Mouse (Mus musculus): ENCODE data around the gene Smcr8. TPM values are rescaled to one million over a fixed set of nuclear protein-coding genes. Genes with fewer than 3 reads are reported as not detected.

Gene Smcr8
- polyA plus RNA-seq, 1 experiment, result 12.1 TPM

DNA sequence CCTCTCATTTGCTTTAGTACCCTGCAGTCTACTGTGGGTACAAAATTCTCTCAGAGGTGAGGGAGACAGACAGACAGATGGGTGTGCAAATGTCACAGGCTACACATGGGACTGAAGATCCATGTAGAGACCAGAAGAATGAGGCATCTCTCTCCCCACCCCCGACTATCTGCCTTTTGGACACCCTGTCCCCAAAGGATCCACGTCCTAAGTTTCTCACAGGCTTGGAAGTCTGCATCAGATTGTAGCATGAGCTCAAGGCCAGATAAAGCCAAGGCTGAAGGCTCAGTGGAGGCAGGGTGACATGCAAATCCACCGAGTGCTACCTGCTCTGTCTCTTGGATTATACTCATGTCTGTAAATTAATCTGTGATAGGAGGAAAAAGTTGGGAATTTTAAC is 40.8 kb upstream of the Smcr8 start:
- no peaks in the 10 kb centered on the region for H3K36me3 ChIP-seq (ENCODE audit: control insufficient read depth, insufficient read depth, low read length)
- 86% methylated on average over 3 of the region's 3 CpGs for WGBS
- no peak overlapping the region for H3K27ac ChIP-seq (ENCODE audit: insufficient read depth, low read depth, low read length)
- TF ChIP-seq POLR2A (IDR thresholded peaks at IDR 0.05; ENCODE audit: low read depth, low read length), result no peak
- TF ChIP-seq CTCF (conservative IDR thresholded peaks at IDR 0.05; ENCODE audit: insufficient read depth, insufficient read length, low read depth, low read length), result no peak
- no peaks in the 10 kb centered on the region for H3K27me3 ChIP-seq (replicated peaks; ENCODE audit: control insufficient read depth, insufficient read depth, low read length)
- no peak overlapping the region for H3K4me3 ChIP-seq (ENCODE audit: insufficient read depth, low read depth, low read length)
- no peak for DNase-seq
- no peaks in the 10 kb centered on the region for H3K4me1 ChIP-seq (ENCODE audit: control insufficient read depth, insufficient read depth, low read length)

DNA sequence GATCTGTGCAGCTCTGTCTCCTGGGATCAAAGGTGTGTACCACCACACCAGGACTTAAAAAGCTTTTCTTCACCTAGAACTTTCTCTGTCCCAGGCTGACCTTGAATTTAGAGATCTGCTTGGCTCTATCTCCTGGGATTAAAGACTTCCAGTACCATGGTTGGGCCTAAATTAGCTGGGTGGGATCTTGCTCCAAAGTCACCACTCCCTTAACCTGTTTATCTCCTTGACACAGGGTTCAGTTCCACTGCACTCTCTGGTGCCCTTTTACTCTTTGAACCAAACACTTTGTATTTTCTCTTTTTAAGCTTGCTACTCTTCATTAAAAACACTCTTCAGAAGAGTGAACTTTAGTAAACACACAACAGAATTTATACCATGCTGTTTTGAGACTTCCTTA is 39.9 kb upstream of the Smcr8 start:
- H3K27me3 ChIP-seq (replicated peaks; ENCODE audit: control insufficient read depth, insufficient read depth, low read length), result no peaks in the 10 kb centered on the region
- no peak overlapping the region for H3K4me3 ChIP-seq (ENCODE audit: insufficient read depth, low read depth, low read length)
- no peak for TF ChIP-seq POLR2A (IDR thresholded peaks at IDR 0.05; ENCODE audit: low read depth, low read length)
- TF ChIP-seq CTCF (conservative IDR thresholded peaks at IDR 0.05; ENCODE audit: insufficient read depth, insufficient read length, low read depth, low read length), result no peak
- H3K27ac ChIP-seq (ENCODE audit: insufficient read depth, low read depth, low read length), result no peak overlapping the region
- no peaks in the 10 kb centered on the region for H3K36me3 ChIP-seq (ENCODE audit: control insufficient read depth, insufficient read depth, low read length)
- no peaks in the 10 kb centered on the region for H3K4me1 ChIP-seq (ENCODE audit: control insufficient read depth, insufficient read depth, low read length)
- DNase-seq, result no peak

DNA sequence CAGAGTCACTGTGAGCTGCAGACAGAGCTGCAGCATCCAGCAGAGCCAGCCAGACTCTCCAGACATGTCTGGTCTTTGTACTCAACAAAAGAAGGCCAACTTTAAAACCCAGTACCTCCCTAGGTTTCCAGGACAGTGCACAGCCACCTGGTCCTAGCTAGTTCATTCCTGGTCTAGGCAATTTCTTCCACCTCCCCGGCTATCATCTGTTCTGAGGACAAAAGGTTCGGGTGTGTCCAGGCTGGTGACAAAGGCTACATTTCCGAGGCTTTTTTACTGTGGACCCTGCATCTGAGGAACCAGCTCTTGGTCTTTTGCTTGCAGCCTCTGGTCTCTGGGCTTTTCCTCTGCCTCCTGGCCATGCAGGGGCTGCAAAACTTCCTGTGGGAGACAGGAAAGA is 37.0 kb upstream of the Smcr8 start:
- TF ChIP-seq CTCF (conservative IDR thresholded peaks at IDR 0.05; ENCODE audit: insufficient read depth, insufficient read length, low read depth, low read length) (no peak), POLR2A (IDR thresholded peaks at IDR 0.05; ENCODE audit: low read depth, low read length) (no peak)
- H3K36me3 ChIP-seq (ENCODE audit: control insufficient read depth, insufficient read depth, low read length), result no peaks in the 10 kb centered on the region
- WGBS, result 81% methylated on average over 3 of the region's 3 CpGs
- no peaks in the 10 kb centered on the region for H3K4me1 ChIP-seq (ENCODE audit: control insufficient read depth, insufficient read depth, low read length)
- no peak overlapping the region for H3K4me3 ChIP-seq (ENCODE audit: insufficient read depth, low read depth, low read length)
- no peak overlapping the region for H3K27ac ChIP-seq (ENCODE audit: insufficient read depth, low read depth, low read length)
- H3K27me3 ChIP-seq (replicated peaks; ENCODE audit: control insufficient read depth, insufficient read depth, low read length), result no peaks in the 10 kb centered on the region
- DNase-seq, result no peak

DNA sequence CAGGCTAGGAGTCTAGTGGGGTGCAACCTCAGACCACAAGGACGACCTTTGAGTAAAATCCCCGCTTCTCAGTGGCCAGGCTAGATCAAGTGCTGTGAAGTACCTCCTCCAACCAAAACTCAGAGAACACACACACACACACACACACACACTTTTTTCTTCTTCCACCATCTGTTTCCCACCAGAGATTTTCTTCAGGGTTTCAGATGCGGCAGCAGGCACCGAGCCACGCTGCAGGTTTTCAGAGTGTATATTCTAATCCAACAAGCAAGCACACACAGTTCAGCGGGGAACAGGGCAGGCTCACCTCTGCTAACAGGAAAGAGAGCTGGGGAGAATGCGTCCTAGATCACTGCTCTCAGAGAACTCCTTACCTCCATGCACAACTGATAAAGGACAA is 21.8 kb upstream of the Smcr8 start:
- H3K27me3 ChIP-seq (replicated peaks; ENCODE audit: control insufficient read depth, insufficient read depth, low read length), result no peaks in the 10 kb centered on the region
- peaks cover 7% of the 10 kb centered on the region for H3K36me3 ChIP-seq (ENCODE audit: control insufficient read depth, insufficient read depth, low read length)
- 95% methylated on average over 7 of the region's 7 CpGs for WGBS
- no peak for TF ChIP-seq CTCF (conservative IDR thresholded peaks at IDR 0.05; ENCODE audit: insufficient read depth, insufficient read length, low read depth, low read length)
- TF ChIP-seq POLR2A (IDR thresholded peaks at IDR 0.05; ENCODE audit: low read depth, low read length), result no peak
- no peak overlapping the region for H3K27ac ChIP-seq (ENCODE audit: insufficient read depth, low read depth, low read length)
- H3K4me3 ChIP-seq (ENCODE audit: insufficient read depth, low read depth, low read length), result no peak overlapping the region
- no peak for DNase-seq
- no peaks in the 10 kb centered on the region for H3K4me1 ChIP-seq (ENCODE audit: control insufficient read depth, insufficient read depth, low read length)

DNA sequence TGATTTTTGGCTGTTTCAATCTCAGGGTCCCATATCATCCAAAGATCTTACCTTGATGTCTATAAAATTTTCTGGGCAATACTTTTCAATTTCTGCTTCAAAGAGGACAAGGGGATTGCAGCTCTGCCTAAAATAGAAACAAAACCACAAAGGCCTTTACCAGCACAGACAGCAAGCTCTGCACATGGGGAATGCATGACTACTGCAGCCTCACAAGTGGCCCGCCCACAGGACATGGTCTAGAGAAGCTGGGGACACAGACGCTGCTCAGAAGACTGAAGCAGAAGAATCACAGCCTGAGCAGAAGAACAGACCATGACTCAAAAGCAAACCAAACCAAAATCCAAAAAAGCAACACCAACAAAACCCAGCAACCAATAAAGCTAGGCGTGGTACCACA is 15.6 kb upstream of the Smcr8 start:
- Histone ChIP-seq H3K27ac (ENCODE audit: insufficient read depth, low read depth, low read length) (no peak overlapping the region), H3K4me3 (ENCODE audit: insufficient read depth, low read depth, low read length) (no peak overlapping the region), H3K27me3 (replicated peaks; ENCODE audit: control insufficient read depth, insufficient read depth, low read length) (no peaks in the 10 kb centered on the region), H3K4me1 (ENCODE audit: control insufficient read depth, insufficient read depth, low read length) (no peaks in the 10 kb centered on the region), H3K36me3 (ENCODE audit: control insufficient read depth, insufficient read depth, low read length) (0 out of 2 replicates have a peak, but pooled peaks cover 2% of the 10 kb centered on the region)
- TF ChIP-seq POLR2A (IDR thresholded peaks at IDR 0.05; ENCODE audit: low read depth, low read length) (no peak), CTCF (conservative IDR thresholded peaks at IDR 0.05; ENCODE audit: insufficient read depth, insufficient read length, low read depth, low read length) (no peak)
- DNase-seq, result no peak
- 87% methylated on average over 3 of the region's 3 CpGs for WGBS

DNA sequence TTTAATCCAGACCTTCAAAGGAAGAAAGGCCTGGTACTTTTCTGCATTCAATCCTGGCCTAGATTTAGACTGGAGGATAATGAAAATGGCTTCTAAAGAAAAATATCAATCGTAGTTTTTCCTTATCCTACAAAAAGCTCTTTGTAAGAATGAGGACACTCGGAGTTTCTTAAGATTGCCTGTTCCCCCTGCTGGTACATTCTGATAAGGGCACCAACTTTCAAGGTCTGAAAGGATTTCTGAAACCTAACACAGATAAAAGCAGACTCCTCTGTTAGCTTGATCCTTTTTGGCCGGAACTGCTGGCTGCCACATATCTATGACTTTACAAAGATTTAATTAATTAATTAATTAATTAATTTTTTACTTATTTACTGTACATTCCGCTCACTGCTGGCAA is 10.4 kb upstream of the Smcr8 start:
- H3K27me3 ChIP-seq (replicated peaks; ENCODE audit: control insufficient read depth, insufficient read depth, low read length), result no peaks in the 10 kb centered on the region
- no peaks in the 10 kb centered on the region for H3K4me1 ChIP-seq (ENCODE audit: control insufficient read depth, insufficient read depth, low read length)
- H3K4me3 ChIP-seq (ENCODE audit: insufficient read depth, low read depth, low read length), result no peak overlapping the region
- no peaks in the 10 kb centered on the region for H3K36me3 ChIP-seq (ENCODE audit: control insufficient read depth, insufficient read depth, low read length)
- H3K27ac ChIP-seq (ENCODE audit: insufficient read depth, low read depth, low read length), result no peak overlapping the region
- no peak for DNase-seq
- WGBS, result 91% methylated on average over 4 of the region's 4 CpGs
- no peak for TF ChIP-seq CTCF (conservative IDR thresholded peaks at IDR 0.05; ENCODE audit: insufficient read depth, insufficient read length, low read depth, low read length)
- no peak for TF ChIP-seq POLR2A (IDR thresholded peaks at IDR 0.05; ENCODE audit: low read depth, low read length)

DNA sequence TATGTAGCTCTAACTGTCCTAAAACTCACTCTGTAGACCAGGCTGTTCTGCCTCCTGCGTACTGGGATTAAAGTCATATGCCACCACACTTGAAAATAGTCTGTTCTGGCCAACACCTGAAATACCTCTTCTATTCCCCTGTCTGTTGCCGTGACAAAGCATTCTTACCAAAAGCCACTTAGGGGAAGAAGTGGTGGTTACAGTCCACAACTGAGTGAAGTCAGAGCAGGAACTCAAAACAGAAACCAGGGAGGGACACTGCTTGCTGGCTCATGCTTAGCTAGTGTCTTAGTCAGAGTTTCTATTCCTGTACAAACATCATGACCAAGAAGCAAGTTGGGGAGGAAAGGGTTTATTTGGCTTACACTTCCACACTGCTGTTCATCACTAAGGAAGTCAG is 8.0 kb upstream of the Smcr8 start:
- Histone ChIP-seq H3K27me3 (replicated peaks; ENCODE audit: control insufficient read depth, insufficient read depth, low read length) (no peaks in the 10 kb centered on the region), H3K4me1 (ENCODE audit: control insufficient read depth, insufficient read depth, low read length) (no peaks in the 10 kb centered on the region), H3K36me3 (ENCODE audit: control insufficient read depth, insufficient read depth, low read length) (no peaks in the 10 kb centered on the region), H3K27ac (ENCODE audit: insufficient read depth, low read depth, low read length) (no peak overlapping the region), H3K4me3 (ENCODE audit: insufficient read depth, low read depth, low read length) (no peak overlapping the region)
- 86% methylated on average over 2 of the region's 2 CpGs for WGBS
- no peak for DNase-seq
- no peak for TF ChIP-seq CTCF (conservative IDR thresholded peaks at IDR 0.05; ENCODE audit: insufficient read depth, insufficient read length, low read depth, low read length)
- TF ChIP-seq POLR2A (IDR thresholded peaks at IDR 0.05; ENCODE audit: low read depth, low read length), result no peak

DNA sequence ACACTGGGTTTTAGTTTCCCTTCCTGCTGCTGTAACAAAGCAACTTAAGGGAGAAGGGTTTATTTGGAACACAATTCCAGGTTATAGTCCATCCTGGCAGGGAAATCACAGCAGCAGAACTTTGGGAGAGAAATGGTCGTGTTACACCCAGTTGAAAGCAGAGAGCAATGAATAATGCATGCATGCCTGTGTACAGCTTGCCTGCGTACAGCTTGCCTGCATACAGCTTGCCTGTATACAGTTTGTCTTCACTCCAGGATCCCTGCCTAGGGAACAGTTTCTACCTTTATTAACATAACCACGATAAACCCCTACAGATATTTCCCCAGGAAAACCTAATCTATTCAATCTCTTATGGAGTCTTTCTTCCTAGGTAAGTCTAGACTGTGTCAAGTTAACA is 6.5 kb upstream of the Smcr8 start:
- Histone ChIP-seq H3K27me3 (replicated peaks; ENCODE audit: control insufficient read depth, insufficient read depth, low read length) (no peaks in the 10 kb centered on the region), H3K4me3 (ENCODE audit: insufficient read depth, low read depth, low read length) (no peak overlapping the region), H3K27ac (ENCODE audit: insufficient read depth, low read depth, low read length) (no peak overlapping the region), H3K4me1 (ENCODE audit: control insufficient read depth, insufficient read depth, low read length) (no peaks in the 10 kb centered on the region), H3K36me3 (ENCODE audit: control insufficient read depth, insufficient read depth, low read length) (no peaks in the 10 kb centered on the region)
- WGBS, result 80% methylated on average over 3 of the region's 3 CpGs
- TF ChIP-seq POLR2A (IDR thresholded peaks at IDR 0.05; ENCODE audit: low read depth, low read length) (no peak), CTCF (conservative IDR thresholded peaks at IDR 0.05; ENCODE audit: insufficient read depth, insufficient read length, low read depth, low read length) (no peak)
- DNase-seq, result no peak

Measured in kidney, adult 2 months (tissue).